Mouse (Mus musculus) thymus, postnatal 14 days (tissue): Measurements from ENCODE around the gene Eif3l.

ENCODE experiments used
- DNase-seq: peaks from one replicate; pipeline ENCODE4 v3.0.0; 2021

Gene Eif3l

DNA sequence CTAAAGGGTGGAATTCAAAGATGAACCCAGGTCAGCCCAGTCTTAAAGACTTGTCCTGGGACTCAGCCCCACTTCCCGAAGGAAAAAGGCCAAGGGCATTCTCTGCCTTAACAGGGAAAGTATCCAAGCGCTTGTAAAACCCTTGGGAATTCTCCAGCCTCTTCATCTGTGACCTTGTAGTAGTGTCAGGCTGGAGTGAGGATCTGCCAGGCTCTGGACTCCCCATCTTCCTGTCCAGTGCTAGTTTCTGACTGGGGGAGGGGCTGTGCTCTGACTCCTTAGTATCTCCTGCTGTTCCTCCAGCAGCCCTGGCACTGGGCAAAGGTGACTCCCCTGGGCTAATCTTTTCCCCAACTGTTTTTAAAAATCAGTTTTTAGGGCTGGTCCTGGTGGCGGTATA lies 21.6 kb downstream of the Eif3l start:
- no peak for DNase-seq

GRCm38 (mm10) chr15:79097135-79097534 lies 22.2 kb downstream of the Eif3l start:
- no peak for DNase-seq

DNA sequence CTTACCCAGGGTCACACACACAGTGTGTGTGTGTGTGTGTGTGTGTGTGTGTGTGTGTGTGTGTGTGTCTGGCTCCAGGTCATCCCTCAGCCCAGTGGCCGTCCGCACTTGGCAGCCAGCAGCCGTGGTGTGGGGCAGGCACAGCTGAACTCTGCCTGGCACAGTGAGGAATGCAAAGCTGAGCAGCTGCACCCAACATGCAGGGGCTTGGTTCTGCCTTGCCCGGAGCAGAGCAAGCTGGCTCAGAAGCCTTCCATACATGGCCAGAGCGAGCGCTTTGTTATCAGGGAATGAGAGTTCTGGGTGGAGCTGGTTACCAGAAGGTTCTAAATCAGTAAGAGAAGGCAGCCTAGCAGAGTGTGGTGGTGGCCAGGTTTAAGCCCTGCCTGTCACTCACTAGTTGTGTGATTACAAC lies 22.6 kb downstream of the Eif3l start:
- no peak for DNase-seq

DNA sequence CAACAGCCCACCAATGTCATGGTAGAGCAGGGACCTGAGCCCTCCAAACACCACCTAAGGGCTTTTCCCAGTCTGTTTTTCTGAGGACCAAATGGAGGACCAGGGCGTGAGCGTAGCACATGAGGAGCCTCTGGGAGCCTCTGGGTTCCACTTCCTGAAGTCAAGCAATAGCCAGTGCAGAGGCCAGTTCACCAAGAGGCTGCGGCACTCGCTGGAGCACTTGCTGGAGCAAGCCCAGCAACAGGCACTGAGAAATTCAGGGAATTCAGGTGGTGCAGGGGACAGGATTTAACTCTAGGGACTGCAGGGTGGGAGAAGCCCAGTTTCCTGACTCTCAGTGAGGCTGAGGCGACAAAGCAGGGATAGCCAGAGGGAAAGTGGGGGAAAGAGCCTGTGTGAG lies 23.2 kb downstream of the Eif3l start:
- DNase-seq: no peak

DNA sequence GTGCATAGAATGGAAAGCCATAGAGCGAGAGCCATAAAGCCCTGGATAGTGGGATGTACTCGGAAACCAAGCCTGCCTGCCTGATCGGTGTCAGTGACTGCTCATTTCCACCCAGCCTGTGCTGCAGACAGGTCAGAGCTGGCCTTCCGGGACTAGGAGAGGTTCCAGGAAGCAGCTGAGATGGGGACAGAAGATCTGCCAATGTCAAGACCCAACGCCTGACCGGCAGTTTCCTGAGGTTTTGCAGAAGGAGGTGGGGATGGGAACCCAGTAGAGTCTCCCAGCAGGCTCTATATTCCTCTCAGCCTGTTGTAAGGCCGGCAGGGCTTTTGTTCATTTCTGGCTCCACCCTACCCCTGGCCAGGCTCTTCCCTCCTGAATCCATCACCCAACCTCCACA lies 23.9 kb downstream of the Eif3l start:
- DNase-seq: no peak

DNA sequence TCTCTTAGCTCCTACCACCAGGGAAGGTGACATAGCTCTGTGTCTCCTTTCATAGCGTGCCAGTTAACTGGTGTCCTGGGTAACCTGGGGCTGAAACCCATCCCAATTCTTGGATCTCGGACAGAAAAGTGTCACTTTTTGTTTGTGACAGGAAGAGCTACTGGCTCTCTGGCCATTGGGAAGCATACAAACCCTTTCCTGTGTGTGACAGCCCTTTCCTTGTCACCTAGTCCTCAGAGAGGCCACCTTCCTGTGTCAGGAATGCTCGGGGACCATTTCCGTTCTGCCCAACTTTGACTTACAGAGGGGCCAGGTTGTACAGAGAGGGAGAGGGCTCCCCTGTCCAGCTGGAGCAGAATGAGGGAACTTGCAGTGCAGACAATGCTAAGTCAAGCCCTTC lies 24.5 kb downstream of the Eif3l start:
- no peak for DNase-seq

- DNase-seq: no peak
Measured at GRCm38 (mm10) chr15:79100391-79100790, 25.4 kb downstream of the Eif3l start.

DNA sequence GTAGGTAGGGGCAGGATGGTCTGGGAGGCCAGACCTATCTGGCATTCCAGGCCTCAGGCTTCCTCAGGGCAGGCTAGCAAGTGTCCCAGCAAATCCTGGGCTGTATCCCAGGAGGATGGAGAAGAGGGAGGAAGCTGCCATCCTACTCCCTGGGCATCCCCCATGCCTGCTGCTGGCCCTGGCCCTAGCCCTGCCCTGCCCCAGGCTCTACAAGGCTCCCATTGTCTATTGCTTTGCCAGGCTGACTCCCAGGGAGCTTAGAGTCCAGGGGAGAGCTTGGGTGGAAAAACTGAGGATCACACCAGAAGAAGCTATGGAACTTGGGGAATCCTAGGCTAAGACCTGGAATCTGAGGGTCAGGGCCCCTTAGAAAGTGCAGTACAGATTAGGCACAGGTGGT lies 26.6 kb downstream of the Eif3l start:
- DNase-seq: no peak

DNA sequence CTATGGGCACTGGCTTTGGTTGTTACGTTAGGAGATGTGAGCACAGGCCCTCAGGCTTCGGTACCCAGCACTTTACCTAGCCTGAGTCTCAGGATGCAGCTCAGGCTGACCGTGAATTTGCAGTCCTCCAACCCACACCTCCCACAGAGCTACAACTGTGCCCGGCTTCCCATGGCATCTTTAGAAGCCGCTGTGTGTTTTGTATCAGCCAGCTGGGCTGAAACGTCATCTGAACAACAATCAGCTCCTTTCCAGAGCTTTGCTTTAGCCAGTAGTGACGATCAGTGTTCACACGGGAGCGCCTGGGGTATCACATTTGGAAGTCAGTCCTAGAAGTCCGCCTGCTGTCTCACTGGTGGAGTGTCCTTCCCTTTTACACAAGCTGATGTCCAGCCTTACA lies 28.3 kb downstream of the Eif3l start:
- DNase-seq: no peak

GRCm38 (mm10) chr15:79105804-79106203 lies 30.8 kb downstream of the Eif3l start:
- no peak for DNase-seq

- no peak for DNase-seq
Measured at GRCm38 (mm10) chr15:79107966-79108365, 33.0 kb downstream of the Eif3l start.

- peak; percentile 78 for DNase-seq
Measured at GRCm38 (mm10) chr15:79108421-79109320, 33.7 kb downstream of the Eif3l start, which contains the start of gene Micall1. Gene Micall1, plus strand, starts transcription at chr15:79108898.

- peak; percentile 53 for DNase-seq
Measured at GRCm38 (mm10) chr15:79109321-79109934, 34.4 kb downstream of the Eif3l start.

DNA sequence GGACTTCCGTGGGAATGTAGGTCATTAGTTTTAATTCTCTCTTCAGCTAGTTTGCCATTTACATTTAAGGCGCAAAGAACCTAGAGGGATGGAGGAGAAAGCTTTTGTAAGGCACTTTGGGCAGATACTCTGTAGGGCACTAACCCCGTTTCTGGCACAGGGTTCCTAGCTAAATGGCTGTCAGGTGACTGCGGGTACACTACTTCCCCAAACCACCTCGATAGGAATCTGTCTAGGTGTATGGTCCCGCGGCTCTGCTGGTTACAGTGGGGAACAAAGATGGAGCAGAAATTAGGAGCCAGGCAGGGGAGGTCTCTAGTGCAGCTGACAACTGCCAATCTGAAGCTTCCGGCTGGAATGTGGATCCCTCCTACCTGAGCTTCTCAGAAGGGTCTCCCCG lies 35.1 kb downstream of the Eif3l start:
- no peak for DNase-seq

GRCm38 (mm10) chr15:79110528-79110927 lies 35.5 kb downstream of the Eif3l start:
- DNase-seq: no peak

DNA sequence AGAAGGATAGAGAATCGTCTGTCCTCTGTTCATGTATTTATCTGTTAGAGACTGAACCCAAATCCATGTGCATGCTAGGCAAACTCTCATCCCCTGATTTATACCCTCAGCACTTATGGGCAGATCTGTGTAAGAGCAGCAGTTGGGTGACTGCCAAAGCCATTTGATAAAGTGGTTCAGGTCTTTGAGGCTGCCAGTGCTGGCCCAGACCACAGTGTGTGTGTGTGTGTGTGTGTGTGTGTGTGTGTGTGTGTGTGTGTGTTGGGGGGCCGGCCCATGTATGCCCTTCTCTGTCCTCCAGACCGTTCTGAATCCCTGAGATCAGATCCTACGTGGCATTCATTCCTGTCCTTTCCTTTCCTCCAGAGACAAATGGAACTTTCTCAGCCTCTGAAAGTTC lies 36.8 kb downstream of the Eif3l start:
- no peak for DNase-seq

DNA sequence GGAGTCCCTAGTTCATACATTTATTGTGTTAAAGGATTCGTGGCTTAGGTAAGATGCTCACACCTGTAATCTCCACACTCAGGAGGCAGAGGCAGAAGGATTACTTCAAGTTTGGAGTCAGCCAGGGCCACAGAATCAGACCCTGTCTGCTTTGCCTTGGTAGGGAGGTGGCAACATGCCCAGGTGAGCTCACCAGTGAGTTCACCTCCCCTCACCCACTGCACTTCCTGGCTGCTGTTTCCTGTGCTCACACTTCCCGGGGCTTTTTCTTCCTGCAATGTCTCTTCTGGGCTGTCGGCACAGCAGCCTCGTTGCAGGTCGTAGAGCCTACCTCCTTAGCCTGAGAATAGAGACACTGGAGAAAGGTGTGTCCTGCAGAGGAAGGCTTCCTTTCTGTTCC lies 40.3 kb downstream of the Eif3l start:
- DNase-seq: peak; percentile 48

DNA sequence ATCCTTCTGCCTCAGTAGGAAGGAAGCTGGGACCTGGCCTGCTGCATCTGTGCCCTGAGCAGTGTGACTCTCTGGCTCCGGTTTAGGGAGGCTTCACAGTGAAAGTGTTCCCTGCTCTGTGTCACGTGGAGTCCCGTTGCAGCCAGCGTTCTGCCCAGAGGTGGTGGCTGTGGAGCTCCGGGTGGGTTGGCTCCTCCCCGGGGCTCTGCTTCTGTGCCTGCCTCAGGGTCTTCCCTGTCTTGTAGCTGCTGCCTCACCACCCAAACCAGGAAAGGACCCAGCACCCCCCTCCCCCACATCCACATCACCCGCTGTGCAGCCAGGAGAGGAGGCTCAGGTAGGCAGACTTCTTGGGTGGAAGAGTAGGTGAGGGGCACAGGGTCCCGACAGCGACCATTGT lies 44.5 kb downstream of the Eif3l start:
- no peak for DNase-seq

GRCm38 (mm10) chr15:79122119-79122518 lies 47.1 kb downstream of the Eif3l start:
- no peak for DNase-seq

DNA sequence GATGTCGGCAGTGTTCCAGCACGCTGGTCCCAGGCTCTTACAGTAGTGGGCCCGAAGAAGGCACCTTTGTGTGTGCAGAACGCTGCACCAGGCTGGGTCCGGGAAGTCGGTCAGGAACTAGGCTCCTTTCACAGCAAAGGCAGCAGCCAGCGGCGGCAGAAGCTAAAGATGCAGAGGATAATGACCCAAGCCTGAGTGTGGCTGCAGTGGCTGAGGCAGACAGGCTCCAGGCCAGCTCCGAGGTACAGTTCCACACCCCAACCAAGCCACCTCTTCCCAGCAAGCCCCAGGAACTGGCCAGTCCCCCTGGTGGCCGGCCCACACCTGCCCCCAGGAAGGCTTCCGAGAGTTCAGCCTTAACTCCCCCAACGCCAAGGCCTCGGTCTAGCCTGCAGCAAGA lies 47.6 kb downstream of the Eif3l start:
- DNase-seq: no peak

- DNase-seq: no peak
Measured at GRCm38 (mm10) chr15:79123751-79124150, 48.8 kb downstream of the Eif3l start.

DNA sequence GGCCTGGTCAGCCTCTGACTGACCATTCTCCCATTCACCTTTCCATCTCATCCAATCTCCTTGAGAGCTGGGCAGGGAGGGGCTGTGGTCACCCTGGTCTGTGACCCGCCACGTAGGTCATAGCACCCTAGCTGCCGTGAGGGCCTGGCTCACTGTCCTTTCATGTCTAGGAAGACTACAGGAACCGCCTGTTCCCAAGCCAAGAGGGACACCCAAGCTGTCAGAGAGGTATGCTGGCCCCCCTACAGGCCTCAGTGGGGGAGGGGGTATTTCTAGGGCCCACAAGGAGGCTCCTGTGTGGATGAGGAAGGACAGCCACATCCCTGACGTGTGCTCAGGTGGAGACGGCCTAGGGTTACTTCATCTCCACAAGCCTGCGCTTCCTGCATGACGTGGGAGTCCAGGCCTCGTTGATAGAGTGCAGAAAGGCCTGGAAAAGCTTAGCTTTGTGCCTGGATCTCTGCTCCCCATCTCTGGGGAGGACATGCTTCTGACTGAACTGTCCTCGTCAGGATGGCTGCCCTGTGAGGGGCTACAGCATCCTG lies 49.4 kb downstream of the Eif3l start:
- DNase-seq: no peak

GRCm38 (mm10) chr15:79126217-79126932 lies 51.4 kb downstream of the Eif3l start:
- DNase-seq: peak; percentile 57
